Mouse (Mus musculus): Measurements from ENCODE around the gene Spns3. TPM values are rescaled to one million over a fixed set of nuclear protein-coding genes. Genes with fewer than 3 reads are reported as not detected.

Spns3 gene
- total and polyA plus RNA-seq, 3 experiments: 0.11 TPM; not detected in 2

- TF ChIP-seq GATA1 (IDR thresholded peaks at IDR 0.05; ENCODE audit: borderline replicate concordance, low read length) (no peak), TAL1 (conservative IDR thresholded peaks at IDR 0.05; ENCODE audit: low read depth, low read length) (no peak), POLR2AphosphoS5 (IDR thresholded peaks at IDR 0.05; ENCODE audit: insufficient replicate concordance, low read depth, low read length) (no peak), GATA2 (IDR thresholded peaks at IDR 0.05; ENCODE audit: borderline replicate concordance, low read depth, low read length) (no peak), CTCF (IDR thresholded peaks at IDR 0.05; ENCODE audit: low read depth, low read length) (no peak)
- DNase-seq (ENCODE audit: low spot score) (no peak), ATAC-seq (ENCODE audit: extremely low read depth, insufficient number of reproducible peaks, low FRiP score, poor library complexity, severe bottlenecking) (no peak)
- Histone ChIP-seq H3K4me3 (ENCODE audit: low read depth, low read length) (no peak overlapping the region), H3K9me3 (replicated peaks) (no peaks in the 10 kb centered on the region), H3K36me3 (replicated peaks) (no peaks in the 10 kb centered on the region), H3K27me3 (ENCODE audit: insufficient read depth, low read length) (peaks cover 88% of the 10 kb centered on the region), H3K4me1 (ENCODE audit: insufficient read depth, low read depth, low read length) (no peaks in the 10 kb centered on the region)
These were observed 24.1 kb downstream of the Spns3 start for GRCm38 (mm10) chr11:72526190-72526589.

GRCm38 (mm10) chr11:72523711-72524110, 26.6 kb downstream of the Spns3 start:
- Histone ChIP-seq H3K9me3 (replicated peaks) (no peaks in the 10 kb centered on the region), H3K4me3 (ENCODE audit: low read depth, low read length) (no peak overlapping the region), H3K36me3 (replicated peaks) (no peaks in the 10 kb centered on the region), H3K4me1 (ENCODE audit: insufficient read depth, low read depth, low read length) (no peaks in the 10 kb centered on the region), H3K27me3 (ENCODE audit: insufficient read depth, low read length) (peaks cover 85% of the 10 kb centered on the region)
- DNase-seq (ENCODE audit: low spot score): no peak
- no peak for ATAC-seq (ENCODE audit: extremely low read depth, insufficient number of reproducible peaks, low FRiP score, poor library complexity, severe bottlenecking)
- TF ChIP-seq GATA2 (IDR thresholded peaks at IDR 0.05; ENCODE audit: borderline replicate concordance, low read depth, low read length): no peak
- TF ChIP-seq CTCF (IDR thresholded peaks at IDR 0.05; ENCODE audit: low read depth, low read length): no peak
- TF ChIP-seq GATA1 (IDR thresholded peaks at IDR 0.05; ENCODE audit: borderline replicate concordance, low read length): no peak
- no peak for TF ChIP-seq POLR2AphosphoS5 (IDR thresholded peaks at IDR 0.05; ENCODE audit: insufficient replicate concordance, low read depth, low read length)
- TF ChIP-seq TAL1 (conservative IDR thresholded peaks at IDR 0.05; ENCODE audit: low read depth, low read length): no peak

GRCm38 (mm10) chr11:72522616-72523041, 27.7 kb downstream of the Spns3 start:
- DNase-seq (ENCODE audit: low spot score): no peak
- H3K27me3 ChIP-seq (ENCODE audit: insufficient read depth, low read length): peaks cover 77% of the 10 kb centered on the region
- no peak for ATAC-seq (ENCODE audit: extremely low read depth, insufficient number of reproducible peaks, low FRiP score, poor library complexity, severe bottlenecking)
- H3K4me1 ChIP-seq (ENCODE audit: insufficient read depth, low read depth, low read length): no peaks in the 10 kb centered on the region
- H3K36me3 ChIP-seq (replicated peaks): no peaks in the 10 kb centered on the region
- H3K9me3 ChIP-seq (replicated peaks): no peaks in the 10 kb centered on the region
- H3K4me3 ChIP-seq (ENCODE audit: low read depth, low read length): no peak overlapping the region
- TF ChIP-seq GATA2 (IDR thresholded peaks at IDR 0.05; ENCODE audit: borderline replicate concordance, low read depth, low read length) (no peak), GATA1 (IDR thresholded peaks at IDR 0.05; ENCODE audit: borderline replicate concordance, low read length) (no peak), TAL1 (conservative IDR thresholded peaks at IDR 0.05; ENCODE audit: low read depth, low read length) (no peak), POLR2AphosphoS5 (IDR thresholded peaks at IDR 0.05; ENCODE audit: insufficient replicate concordance, low read depth, low read length) (no peak), CTCF (IDR thresholded peaks at IDR 0.05; ENCODE audit: low read depth, low read length) (no peak)

GRCm38 (mm10) chr11:72521598-72522541, 28.4 kb downstream of the Spns3 start:
- Histone ChIP-seq H3K36me3 (replicated peaks) (no peaks in the 10 kb centered on the region), H3K9me3 (replicated peaks) (no peaks in the 10 kb centered on the region), H3K4me1 (ENCODE audit: insufficient read depth, low read depth, low read length) (no peaks in the 10 kb centered on the region), H3K27me3 (ENCODE audit: insufficient read depth, low read length) (peaks cover 73% of the 10 kb centered on the region), H3K4me3 (ENCODE audit: low read depth, low read length) (no peak overlapping the region)
- ATAC-seq (ENCODE audit: extremely low read depth, insufficient number of reproducible peaks, low FRiP score, poor library complexity, severe bottlenecking): no peak
- no peak for DNase-seq (ENCODE audit: low spot score)
- TF ChIP-seq POLR2AphosphoS5 (IDR thresholded peaks at IDR 0.05; ENCODE audit: insufficient replicate concordance, low read depth, low read length): no peak
- no peak for TF ChIP-seq GATA2 (IDR thresholded peaks at IDR 0.05; ENCODE audit: borderline replicate concordance, low read depth, low read length)
- no peak for TF ChIP-seq GATA1 (IDR thresholded peaks at IDR 0.05; ENCODE audit: borderline replicate concordance, low read length)
- TF ChIP-seq CTCF (IDR thresholded peaks at IDR 0.05; ENCODE audit: low read depth, low read length): no peak
- TF ChIP-seq TAL1 (conservative IDR thresholded peaks at IDR 0.05; ENCODE audit: low read depth, low read length): no peak

- no peak for DNase-seq (ENCODE audit: low spot score)
- peaks cover 64% of the 10 kb centered on the region for H3K27me3 ChIP-seq (ENCODE audit: insufficient read depth, low read length)
- no peaks in the 10 kb centered on the region for H3K4me1 ChIP-seq (ENCODE audit: insufficient read depth, low read depth, low read length)
- no peaks in the 10 kb centered on the region; the same call in 1 of the 2 replicates for H3K9me3 ChIP-seq (replicated peaks)
- no peak overlapping the region for H3K4me3 ChIP-seq (ENCODE audit: low read depth, low read length)
- no peaks in the 10 kb centered on the region for H3K36me3 ChIP-seq (replicated peaks)
- no peak for ATAC-seq (ENCODE audit: extremely low read depth, insufficient number of reproducible peaks, low FRiP score, poor library complexity, severe bottlenecking)
- TF ChIP-seq GATA2 (IDR thresholded peaks at IDR 0.05; ENCODE audit: borderline replicate concordance, low read depth, low read length): no peak
These were observed 30.4 kb downstream of the Spns3 start for GRCm38 (mm10) chr11:72519895-72520294.

GRCm38 (mm10) chr11:72519189-72519588, 31.1 kb downstream of the Spns3 start:
- peaks cover 58% of the 10 kb centered on the region for H3K27me3 ChIP-seq (ENCODE audit: insufficient read depth, low read length)
- no peaks in the 10 kb centered on the region for H3K36me3 ChIP-seq (replicated peaks)
- no peaks in the 10 kb centered on the region; the same call in 1 of the 2 replicates for H3K9me3 ChIP-seq (replicated peaks)
- ATAC-seq (ENCODE audit: extremely low read depth, insufficient number of reproducible peaks, low FRiP score, poor library complexity, severe bottlenecking): no peak
- no peak overlapping the region for H3K4me3 ChIP-seq (ENCODE audit: low read depth, low read length)
- no peaks in the 10 kb centered on the region for H3K4me1 ChIP-seq (ENCODE audit: insufficient read depth, low read depth, low read length)
- no peak for DNase-seq (ENCODE audit: low spot score)
- no peak for TF ChIP-seq GATA1 (IDR thresholded peaks at IDR 0.05; ENCODE audit: borderline replicate concordance, low read length)
